Mouse (Mus musculus) E14TG2a.4 (cell line): ENCODE measurements at regions not wholly inside any gene's neighbourhood (a gene's known extent, or its start where the extent isn't known, plus 50 kb on each side); places are given as distances from the start of the nearest gene placed in this dataset.

Source experiments
- H3K27me3 ChIP-seq: 2 replicates; pipeline ENCODE4 v1.6.1; 2014; ENCODE audit warnings: low read length, control low read depth; ENCODE audit not compliant: insufficient read depth
- H3K36me3 ChIP-seq: 2 replicates; pipeline ENCODE4 v1.6.1; 2014; ENCODE audit warnings: low read length, control low read depth; ENCODE audit not compliant: insufficient read depth
- H3K4me1 ChIP-seq: replicated peaks from 2 replicates; pipeline ENCODE4 v1.6.1; 2014; ENCODE audit warnings: low read depth, low read length, control low read depth
- H3K4me3 ChIP-seq: replicated peaks from 2 replicates; pipeline ENCODE4 v1.5.1; 2014; ENCODE audit warnings: mild to moderate bottlenecking, low read length
- H3K9me3 ChIP-seq: 2 replicates; pipeline ENCODE4 v1.6.1; 2014; ENCODE audit warnings: low read length, control low read depth
- CTCF ChIP-seq: conservative IDR thresholded peaks from 2 replicates; pipeline ENCODE4 v1.5.1; 2014; ENCODE audit warnings: low read length
- NANOG ChIP-seq: IDR thresholded peaks from 2 replicates; pipeline ENCODE4 v1.6.1; 2014; ENCODE audit warnings: borderline replicate concordance, low read length, mixed read lengths
- POU5F1 ChIP-seq: IDR thresholded peaks from 2 replicates; pipeline ENCODE4 v1.6.1; 2014; ENCODE audit warnings: low read length, borderline replicate concordance

DNA sequence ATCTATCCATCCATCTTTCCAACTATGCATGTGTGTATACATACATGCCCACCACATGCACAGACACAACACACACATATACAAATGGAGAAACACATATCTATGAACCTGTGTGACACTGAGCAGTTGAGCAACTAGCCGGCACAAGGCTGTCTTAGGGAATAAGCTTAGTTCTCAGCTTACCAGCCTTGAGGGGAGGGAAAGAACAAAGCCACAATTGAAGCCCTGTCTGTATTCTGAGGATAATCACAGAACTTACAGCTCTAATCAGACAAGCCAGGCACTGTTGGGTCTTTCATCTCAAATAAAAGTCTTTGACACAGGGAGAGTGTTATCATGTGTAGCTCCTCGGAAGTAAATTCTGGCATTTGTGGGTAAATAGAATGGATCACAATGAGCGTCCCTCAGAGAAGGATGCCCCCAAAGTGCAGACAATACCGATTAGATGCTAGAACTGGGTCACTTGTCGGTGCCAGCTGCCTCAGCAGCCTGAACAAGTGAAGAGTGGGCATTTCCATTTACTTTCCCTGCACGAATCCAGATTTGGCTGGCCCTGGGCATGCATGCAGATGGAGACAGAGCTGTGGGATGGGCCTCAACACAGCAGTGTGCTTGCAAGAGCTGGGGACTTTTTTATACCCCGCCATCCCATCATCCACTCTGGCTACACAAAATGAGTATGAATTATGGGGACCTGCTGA is 646.0 kb upstream of the Castor2 start:
- TF ChIP-seq NANOG (no peak), POU5F1 (no peak), CTCF (no peak)
- Histone ChIP-seq H3K4me1 (no peaks in the 10 kb centered on the region), H3K4me3 (no peak overlapping the region), H3K9me3 (no peaks in the 10 kb centered on the region), H3K27me3 (no peaks in the 10 kb centered on the region), H3K36me3 (no peaks in the 10 kb centered on the region)

DNA sequence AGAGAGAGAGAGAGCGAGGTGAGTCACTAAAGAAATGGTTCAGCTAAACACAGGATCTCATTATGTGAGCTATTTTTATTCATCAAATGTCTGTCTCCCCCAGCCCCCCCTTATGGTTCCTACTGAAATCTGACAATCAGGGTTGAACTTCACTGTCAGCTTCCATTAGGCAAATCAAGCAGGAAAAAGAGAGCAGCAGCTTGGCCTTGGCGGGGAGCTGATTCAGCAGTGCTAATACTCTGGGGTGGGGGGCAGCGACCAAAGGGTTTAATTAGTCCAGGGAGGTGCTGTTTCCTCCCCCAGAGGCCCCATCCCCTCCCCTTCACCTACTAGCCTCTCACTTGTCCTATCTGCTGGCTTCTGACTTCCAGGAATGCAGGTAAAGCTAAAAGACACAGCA is 649.6 kb upstream of the Castor2 start:
- Histone ChIP-seq H3K9me3 (no peaks in the 10 kb centered on the region), H3K4me3 (no peak overlapping the region)
- TF ChIP-seq NANOG (no peak), CTCF (no peak), POU5F1 (no peak)

DNA sequence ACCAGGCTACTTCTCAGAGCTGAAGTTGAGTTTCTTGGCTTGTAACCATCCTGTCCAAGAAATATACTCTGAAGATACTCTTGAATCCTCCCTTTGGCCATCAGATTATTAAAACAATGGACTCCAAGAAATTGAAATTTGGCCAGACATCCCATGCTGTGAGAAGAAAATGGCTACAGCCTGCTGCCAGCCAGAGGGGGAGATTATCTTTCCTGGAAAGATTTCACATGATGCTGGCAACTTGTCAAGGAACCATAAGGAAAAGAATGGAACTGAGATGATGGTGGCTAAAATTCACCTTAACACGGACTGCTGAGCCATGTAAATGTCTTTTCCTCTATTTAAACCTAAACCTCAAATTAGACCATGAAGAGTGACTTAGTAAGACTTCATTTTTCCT is 698.7 kb upstream of the Castor2 start:
- Histone ChIP-seq H3K4me3 (no peak overlapping the region), H3K9me3 (no peaks in the 10 kb centered on the region), H3K27me3 (no peaks in the 10 kb centered on the region), H3K4me1 (no peaks in the 10 kb centered on the region), H3K36me3 (no peaks in the 10 kb centered on the region)
- TF ChIP-seq CTCF (no peak), NANOG (no peak), POU5F1 (no peak)

More for the DNA sequence above, 649.6 kb upstream of the Castor2 start:
- no peaks in the 10 kb centered on the region for H3K36me3 ChIP-seq
- no peaks in the 10 kb centered on the region for H3K4me1 ChIP-seq
- H3K27me3 ChIP-seq, result no peaks in the 10 kb centered on the region

DNA sequence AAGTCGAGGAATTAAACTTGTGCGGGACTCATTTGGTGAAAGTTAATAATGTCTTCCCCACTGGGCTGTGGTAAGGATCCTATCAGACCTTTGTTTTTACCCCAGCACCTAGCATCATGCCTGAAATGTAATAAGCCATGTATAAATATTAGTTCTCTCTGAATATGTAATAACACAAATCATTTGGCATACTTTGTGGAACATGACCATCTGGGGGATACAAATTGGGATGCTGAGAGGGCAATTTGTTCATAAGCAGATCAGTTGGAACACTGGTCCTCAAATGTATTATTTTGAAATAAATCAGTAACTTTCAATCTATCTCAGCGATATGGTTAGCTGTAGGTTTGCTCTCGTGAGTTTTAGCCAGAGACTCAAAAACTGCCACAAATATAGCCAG is 709.6 kb upstream of the Castor2 start:
- Histone ChIP-seq H3K4me1 (no peaks in the 10 kb centered on the region), H3K4me3 (no peak overlapping the region), H3K9me3 (peaks cover 10% of the 10 kb centered on the region), H3K36me3 (no peaks in the 10 kb centered on the region), H3K27me3 (no peaks in the 10 kb centered on the region)
- no peak for TF ChIP-seq NANOG
- TF ChIP-seq POU5F1, result no peak
- TF ChIP-seq CTCF, result no peak

DNA sequence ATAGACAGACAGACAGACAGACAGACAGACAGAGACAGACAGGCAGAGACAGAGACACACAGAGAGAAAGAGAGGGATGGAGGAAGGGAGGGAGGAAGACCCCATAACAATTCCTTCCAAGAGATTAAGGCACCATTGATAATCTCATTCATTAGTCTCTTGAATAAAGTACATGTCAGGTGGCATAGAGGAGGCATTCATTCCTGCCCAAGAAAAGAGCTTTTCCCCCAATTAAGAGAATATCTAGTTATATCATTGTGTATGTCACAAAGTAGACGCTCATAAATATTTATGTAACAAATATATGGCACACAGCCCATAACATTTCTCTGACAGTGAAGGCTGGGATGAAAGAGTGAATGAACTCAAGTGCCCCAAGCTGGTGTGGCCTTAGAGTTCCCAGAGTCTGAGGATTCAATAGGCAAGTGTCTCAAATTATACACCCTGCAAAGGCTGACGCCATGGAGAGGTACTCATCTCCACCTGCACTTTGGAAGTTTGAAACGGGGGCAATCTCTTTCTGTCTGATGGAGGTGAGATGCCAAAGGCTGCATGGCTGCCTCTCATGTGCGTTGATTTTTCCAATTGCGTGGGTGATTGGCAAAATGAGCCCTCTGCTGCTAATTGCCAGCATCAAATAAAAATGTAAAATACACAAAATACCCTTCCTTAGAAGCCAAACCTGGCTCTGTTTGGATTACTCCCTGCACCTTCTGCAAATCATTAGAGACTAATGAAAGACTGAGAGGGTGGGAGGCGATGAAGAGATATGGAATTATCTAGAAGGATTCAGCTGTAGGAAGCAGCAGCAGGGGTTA is 710.3 kb upstream of the Castor2 start:
- TF ChIP-seq NANOG (no peak), CTCF (no peak), POU5F1 (no peak)
- no peaks in the 10 kb centered on the region for H3K36me3 ChIP-seq
- H3K9me3 ChIP-seq, result peaks cover 10% of the 10 kb centered on the region
- no peak overlapping the region for H3K4me3 ChIP-seq
- H3K27me3 ChIP-seq, result no peaks in the 10 kb centered on the region
- H3K4me1 ChIP-seq, result no peaks in the 10 kb centered on the region

DNA sequence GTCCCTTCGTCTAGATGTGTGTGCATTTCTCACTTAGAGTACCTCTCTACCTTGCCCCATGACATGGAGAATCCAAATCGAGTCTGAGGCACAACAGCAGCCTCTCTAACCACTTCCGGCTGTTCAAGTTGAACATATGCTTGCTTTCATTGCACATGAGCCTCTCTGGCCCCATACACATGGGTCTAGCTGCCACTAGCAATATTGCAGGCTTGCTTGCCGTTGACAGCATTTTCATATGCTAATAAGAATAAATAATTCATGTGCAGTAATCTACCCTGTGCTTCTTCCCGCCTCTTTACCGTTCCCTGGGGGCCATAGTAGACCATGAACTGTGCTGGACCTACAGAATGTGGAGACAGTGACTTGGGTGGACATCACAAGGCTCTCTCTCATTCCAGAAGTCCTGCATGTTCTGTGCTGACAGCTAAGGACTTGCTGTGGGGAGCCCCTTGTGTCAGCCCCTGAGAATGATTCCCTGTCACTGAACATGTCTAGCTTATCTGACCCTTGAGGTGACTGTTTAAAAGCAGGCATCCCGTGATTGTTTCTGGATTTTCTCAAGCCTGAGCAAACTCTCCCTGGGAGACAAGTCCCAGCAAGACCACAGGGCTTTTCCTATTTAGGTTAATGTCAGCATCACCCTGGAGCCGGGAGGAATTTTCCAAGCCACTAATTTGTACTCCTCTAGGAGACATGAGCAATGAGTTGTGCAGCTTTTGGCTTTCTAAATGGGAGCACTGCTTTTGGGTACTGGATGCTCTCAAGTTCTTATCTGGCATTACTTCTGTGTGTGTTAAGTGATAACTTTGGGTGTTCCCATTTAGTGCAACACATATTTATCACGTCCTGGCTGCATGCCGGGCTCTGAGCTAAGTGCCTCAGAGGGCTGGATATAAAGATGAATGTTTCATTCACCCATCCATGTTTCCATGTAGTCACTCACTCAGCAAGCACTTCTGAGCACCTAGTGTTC is 713.8 kb upstream of the Castor2 start:
- Histone ChIP-seq H3K36me3 (no peaks in the 10 kb centered on the region), H3K4me1 (no peaks in the 10 kb centered on the region), H3K9me3 (no peaks in the 10 kb centered on the region), H3K4me3 (no peak overlapping the region), H3K27me3 (no peaks in the 10 kb centered on the region)
- no peak for TF ChIP-seq CTCF
- TF ChIP-seq NANOG, result no peak
- no peak for TF ChIP-seq POU5F1

DNA sequence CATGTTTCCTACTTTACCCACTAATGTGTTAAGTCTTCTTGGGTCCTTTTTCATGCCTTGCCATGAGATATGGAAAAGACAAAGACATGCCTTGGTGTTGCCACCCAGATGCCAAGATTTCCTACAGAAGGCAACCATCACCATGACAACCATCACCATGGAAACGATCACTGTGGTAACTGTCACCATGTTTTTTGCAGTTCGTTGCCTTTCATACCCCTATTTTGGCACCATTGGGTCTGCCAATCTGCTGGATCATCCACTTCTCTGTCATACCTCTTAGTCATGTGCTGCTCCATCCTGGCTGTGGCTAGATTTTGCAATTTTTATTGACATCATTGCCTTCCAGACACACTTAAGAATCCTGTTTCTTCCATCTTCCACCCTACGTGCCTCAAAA is 733.7 kb upstream of the Castor2 start:
- TF ChIP-seq CTCF, result no peak
- no peak for TF ChIP-seq NANOG
- no peak for TF ChIP-seq POU5F1
- Histone ChIP-seq H3K9me3 (no peaks in the 10 kb centered on the region), H3K4me3 (no peak overlapping the region), H3K36me3 (no peaks in the 10 kb centered on the region), H3K27me3 (no peaks in the 10 kb centered on the region), H3K4me1 (no peaks in the 10 kb centered on the region)

DNA sequence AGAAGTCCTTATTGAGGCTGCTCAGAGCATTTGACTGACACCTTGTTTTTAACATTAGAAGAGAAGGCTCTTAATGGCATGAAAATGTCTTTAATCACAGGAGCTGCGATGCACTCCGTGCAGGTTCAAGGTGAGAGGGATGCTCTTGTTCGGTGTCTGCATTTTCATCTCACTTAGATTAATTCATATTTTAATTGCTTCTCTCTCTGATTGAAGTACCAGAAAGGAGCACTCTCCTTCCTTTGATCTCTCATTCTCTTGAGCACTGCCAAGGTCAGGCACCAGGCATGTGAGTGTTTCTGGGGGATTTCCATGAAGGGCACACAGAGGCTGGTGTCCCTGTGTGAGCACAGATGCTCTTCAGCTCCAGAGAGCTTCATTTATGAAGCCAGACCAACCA is 752.0 kb upstream of the Castor2 start:
- no peaks in the 10 kb centered on the region for H3K9me3 ChIP-seq
- no peaks in the 10 kb centered on the region for H3K27me3 ChIP-seq
- H3K36me3 ChIP-seq, result no peaks in the 10 kb centered on the region
- no peak overlapping the region for H3K4me3 ChIP-seq
- H3K4me1 ChIP-seq, result no peaks in the 10 kb centered on the region
- no peak for TF ChIP-seq CTCF
- no peak for TF ChIP-seq NANOG
- TF ChIP-seq POU5F1, result no peak
